Mouse (Mus musculus): Measurements from ENCODE around the gene Zbtb40.

- no peak for TF ChIP-seq CTCF (IDR thresholded peaks at IDR 0.05; ENCODE audit: low read depth, low read length)
- TF ChIP-seq POLR2A (IDR thresholded peaks at IDR 0.05; ENCODE audit: extremely low read depth, insufficient read depth, low read length): no peak
Measured at GRCm38 (mm10) chr4:137015934-137016333, 32.7 kb downstream of the Zbtb40 start.
